Mouse (Mus musculus) cerebellum, adult 8-10 months (tissue): Measurements from ENCODE around the gene Gm4744.
"Not testable (repeated sequence)": the region's sequence is repeated elsewhere in the genome, so short reads cannot be mapped to it uniquely, and the experiment has no call there.

Experiments
- DNase-seq: peaks from one replicate; pipeline ENCODE4 v3.0.0; 2022

Gm4744 gene

DNA sequence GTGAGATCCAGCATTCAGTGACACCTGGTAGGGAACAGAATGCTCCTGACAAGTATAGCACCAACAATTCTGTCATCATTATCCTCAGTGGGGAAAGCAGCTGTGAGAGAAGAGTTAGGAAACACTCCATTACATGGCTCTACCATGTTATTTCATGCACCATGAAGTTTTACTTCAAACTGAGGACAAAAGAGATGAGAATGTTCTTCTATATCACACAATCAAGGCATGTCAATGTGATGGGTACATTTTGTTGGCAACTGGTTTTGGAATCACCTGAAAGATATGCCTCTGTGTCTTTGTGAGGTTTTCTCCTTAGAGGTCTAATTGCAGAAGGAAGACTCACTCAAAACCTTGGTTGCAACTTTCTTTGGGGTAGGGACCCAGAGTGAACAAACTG lies at the start of gene Gm4744:
Gene Gm4744, minus strand, starts transcription at position 101 of the 400 bp plus-strand sequence.
- DNase-seq, result no peak

DNA sequence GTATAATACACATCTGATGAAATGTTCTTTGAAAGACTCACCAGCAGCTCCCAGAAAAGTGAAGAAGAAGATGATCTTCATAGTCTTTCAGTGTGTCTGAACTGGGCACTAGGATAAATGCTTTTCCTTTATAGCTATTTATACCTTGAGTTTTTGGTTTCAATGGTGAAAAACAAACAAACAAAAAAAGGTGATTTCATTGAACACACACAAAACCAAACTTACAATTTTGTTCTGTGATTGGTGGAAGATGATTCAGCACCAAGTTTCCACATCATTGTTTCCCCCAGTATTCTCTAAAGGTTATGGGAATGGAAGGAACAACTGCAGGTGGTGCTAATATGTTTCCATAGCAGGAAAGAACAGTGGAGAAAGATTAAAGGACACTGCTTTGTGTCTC lies 47.7 kb upstream of the Gm4744 start, which contains the start of gene Gm2663:
Gene Gm2663, minus strand, starts transcription at position 101 of the 400 bp plus-strand sequence.
- DNase-seq, result not testable (repeated sequence)

DNA sequence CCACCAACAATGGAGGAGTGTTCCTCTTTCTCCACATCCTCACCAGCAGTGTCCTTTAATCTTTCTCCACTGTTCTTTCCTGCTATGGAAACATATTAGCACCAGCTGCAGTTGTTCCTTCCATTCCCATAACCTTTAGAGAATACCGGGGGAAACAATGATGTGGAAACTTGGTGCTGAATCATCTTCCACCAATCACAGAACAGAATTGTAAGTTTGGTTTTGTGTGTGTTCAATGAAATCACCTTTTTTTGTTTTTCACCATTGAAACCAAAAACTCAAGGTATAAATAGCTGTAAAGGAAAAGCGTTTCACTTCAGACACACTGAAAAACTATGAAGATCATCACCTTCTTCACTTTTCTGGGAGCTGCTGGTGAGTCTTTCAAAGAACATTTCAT lies 12.8 kb upstream of the Gm4744 start, which contains the start of gene 1810009J06Rik:
Gene 1810009J06Rik, plus strand, starts transcription at position 301 of the 400 bp plus-strand sequence.
- DNase-seq, result not testable (repeated sequence)

DNA sequence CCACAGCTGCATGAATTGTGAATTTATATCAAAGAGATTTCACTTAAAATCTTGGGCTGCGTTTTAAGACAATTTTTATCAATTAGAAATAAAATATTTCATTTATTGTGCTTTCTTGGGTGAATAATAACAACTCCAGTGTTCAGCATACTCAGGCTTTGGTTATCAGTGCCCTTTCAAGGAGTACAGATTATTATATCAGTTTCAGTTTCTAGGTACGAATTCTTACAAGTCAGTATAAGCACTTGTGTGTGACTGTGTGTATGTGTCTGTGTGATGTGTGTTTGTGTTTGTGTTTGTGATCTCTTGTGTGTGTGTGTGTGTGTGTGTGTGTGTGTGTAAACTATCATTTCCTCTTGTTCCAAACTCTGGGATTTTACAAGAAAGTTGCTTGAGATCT lies 2.0 kb upstream of the Gm4744 start:
- DNase-seq, result no peak

DNA sequence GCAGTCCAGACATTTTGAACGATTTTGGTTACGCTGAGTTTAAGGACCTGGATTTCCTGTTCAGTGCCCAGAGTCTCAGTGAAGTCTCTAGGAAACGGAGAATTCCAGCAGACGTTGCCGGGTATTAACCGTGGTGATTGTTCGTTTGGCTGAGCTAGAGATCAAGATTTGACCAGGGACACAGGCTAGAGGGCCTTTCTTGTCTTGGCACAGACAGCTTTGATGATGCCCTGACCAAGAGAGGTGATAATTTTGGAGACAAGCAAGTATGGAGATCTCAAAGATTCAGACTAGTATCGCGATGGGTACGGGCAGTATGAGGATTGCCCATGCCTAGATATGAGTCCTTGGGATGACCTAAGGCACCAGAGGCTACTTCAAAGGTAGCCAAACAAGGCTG lies 11.2 kb downstream of the Gm4744 start, which contains the start of gene 1700074P13Rik:
Gene 1700074P13Rik, minus strand, starts transcription at position 101 of the 400 bp plus-strand sequence.
- no peak for DNase-seq

DNA sequence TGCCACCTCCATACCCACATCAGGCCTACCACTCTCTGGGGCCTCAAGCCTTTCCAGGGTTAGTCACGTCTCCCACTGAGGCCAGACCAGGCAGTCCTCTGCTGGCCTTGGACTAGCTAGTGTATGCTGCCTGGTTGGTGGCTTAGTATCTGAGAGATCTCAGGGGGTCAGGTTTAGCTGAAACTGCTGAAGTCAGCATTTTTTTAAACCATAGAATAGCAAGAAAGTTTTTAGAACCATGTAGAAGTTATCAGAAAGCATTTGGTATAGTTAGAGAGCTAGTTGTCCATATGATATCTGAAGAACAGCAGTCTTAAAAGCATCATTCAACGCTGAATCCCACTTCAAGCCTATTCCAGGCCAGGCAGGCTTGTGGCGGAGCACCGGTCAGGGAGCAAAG lies 31.7 kb downstream of the Gm4744 start:
- no peak for DNase-seq

DNA sequence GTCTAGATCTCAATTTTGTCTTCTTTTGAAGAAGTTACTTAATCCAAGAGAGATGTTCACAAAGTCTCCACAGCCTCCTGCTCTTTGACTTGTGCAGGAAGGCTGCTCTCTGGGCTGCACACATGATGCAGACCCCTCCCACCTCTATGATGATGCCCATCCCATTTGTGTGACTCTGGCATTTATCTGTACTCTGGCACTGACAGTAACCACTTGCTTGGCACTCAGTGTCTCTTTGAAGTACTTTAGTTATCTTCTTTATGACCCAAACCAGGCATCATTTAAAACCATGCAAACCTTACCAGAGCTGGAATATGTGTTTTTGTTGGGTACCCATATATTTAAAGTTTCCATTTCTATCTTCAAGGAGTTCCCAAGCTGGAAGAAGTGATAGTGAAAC lies 51.4 kb downstream of the Gm4744 start, which contains the start of gene Prss58:
Gene Prss58, minus strand, starts transcription at position 101 of the 400 bp plus-strand sequence.
- no peak for DNase-seq
